Mouse (Mus musculus) ES-E14 (cell line): ENCODE results near the gene Slc38a8.

Experiments used
- CHD2 ChIP-seq: IDR thresholded peaks from 2 replicates; pipeline ENCODE4 v1.6.1; 2014; ENCODE audit warnings: mild to moderate bottlenecking, low read depth, low read length, inconsistent platforms
- MAFK ChIP-seq: IDR thresholded peaks from 2 replicates; pipeline ENCODE4 v1.6.1; 2014; ENCODE audit warnings: mild to moderate bottlenecking, low read depth, low read length, inconsistent platforms; ENCODE audit not compliant: insufficient read depth
- ZC3H11A ChIP-seq: IDR thresholded peaks from 2 replicates; pipeline ENCODE4 v1.6.1; 2012; ENCODE audit warnings: low read depth, mild to moderate bottlenecking, inconsistent platforms, low read length, borderline replicate concordance
- ZNF384 ChIP-seq: IDR thresholded peaks from 2 replicates; pipeline ENCODE4 v1.6.1; 2012; ENCODE audit warnings: low read depth, low read length, inconsistent platforms

DNA sequence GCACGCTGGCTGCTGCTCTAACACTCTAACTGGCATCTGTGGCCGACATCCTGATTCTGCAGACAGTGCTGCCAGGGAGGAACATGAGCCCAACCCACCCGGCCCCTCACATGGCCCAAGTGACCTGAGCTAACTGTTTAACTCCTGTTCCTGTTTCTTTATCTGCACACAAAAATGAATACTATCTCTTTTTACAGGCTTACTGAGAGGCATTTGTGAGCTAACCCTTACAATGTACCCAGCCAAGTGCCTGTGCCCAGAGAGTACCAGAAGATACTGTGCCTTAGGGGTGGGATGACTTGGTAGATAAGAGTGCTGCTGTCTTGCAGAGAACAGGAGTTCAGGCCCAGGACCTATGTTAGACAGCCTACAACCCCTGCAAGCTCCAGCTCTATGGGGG is 13.4 kb upstream of the Slc38a8 start:
- TF ChIP-seq MAFK (no peak), ZNF384 (no peak), CHD2 (no peak), ZC3H11A (no peak)
